Mouse (Mus musculus): ENCODE data around the gene Stx6. TPM values are rescaled to one million over a fixed set of nuclear protein-coding genes. Genes with fewer than 3 reads are reported as not detected.

The Stx6 gene
- total RNA-seq, 4 experiments from 2014 or later, result 102 to 126 (median 112) TPM

DNA sequence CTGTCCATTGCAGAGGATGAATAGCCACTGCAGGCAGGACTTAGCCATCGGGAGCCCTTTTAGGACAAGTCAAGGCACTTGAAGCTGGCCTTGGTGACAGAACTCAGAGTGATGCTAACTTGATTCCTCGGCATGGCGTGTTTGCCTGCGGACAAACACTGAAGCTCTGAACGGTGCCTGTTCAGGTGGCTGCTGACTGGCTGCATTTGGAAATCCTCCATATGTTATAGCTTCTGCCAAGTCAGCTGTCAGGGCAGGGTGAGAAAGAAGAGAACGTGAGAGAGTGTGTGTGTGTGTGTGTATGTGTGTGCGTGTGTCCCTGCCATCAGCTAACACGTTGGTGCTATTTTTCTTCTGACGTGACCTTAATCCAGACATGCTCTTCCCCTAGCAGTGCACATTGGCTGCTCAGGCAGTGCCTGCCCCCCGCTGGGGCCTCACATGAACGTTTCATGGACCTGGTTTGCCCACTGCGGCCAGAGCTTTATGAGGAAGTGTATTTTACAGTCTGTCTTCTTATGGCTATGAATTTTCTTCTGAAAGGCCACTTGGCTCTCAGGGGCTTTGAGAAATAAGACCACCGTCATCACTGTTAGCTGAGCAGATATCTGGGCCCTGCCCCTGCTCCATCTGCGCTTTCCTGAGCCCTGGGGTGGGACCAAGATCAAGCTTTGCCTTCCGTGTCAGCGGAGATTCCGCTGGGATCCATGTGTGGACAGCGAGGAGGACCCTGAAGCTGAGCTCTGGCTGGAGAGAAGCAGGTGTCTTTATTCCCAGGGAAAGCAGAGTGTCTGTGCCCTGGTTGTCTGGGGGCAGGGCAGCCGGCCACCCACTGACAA is 47.5 kb downstream of the Stx6 start:
- no peak for DNase-seq (ENCODE audit: low spot score in 2 of 2)

DNA sequence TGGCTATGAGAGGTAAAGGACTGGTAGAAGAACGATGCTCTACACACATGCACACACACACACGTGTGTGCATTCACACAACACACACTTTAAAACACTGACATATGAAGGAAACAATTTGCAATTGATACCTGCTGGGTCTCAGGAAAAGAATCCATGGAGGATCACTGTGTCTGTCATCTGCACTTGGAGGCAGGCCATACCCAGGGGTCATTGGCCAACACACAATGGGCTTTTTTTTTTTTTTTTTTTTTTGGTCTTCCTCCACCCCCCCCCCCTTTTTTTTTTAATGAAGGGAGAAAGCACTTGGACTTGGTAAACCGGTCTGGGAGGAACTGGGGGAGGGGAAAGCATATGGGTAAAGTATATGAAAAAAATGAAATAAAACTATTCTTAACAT is 49.3 kb downstream of the Stx6 start:
- DNase-seq (ENCODE audit: low spot score in 2 of 2), result no peak

DNA sequence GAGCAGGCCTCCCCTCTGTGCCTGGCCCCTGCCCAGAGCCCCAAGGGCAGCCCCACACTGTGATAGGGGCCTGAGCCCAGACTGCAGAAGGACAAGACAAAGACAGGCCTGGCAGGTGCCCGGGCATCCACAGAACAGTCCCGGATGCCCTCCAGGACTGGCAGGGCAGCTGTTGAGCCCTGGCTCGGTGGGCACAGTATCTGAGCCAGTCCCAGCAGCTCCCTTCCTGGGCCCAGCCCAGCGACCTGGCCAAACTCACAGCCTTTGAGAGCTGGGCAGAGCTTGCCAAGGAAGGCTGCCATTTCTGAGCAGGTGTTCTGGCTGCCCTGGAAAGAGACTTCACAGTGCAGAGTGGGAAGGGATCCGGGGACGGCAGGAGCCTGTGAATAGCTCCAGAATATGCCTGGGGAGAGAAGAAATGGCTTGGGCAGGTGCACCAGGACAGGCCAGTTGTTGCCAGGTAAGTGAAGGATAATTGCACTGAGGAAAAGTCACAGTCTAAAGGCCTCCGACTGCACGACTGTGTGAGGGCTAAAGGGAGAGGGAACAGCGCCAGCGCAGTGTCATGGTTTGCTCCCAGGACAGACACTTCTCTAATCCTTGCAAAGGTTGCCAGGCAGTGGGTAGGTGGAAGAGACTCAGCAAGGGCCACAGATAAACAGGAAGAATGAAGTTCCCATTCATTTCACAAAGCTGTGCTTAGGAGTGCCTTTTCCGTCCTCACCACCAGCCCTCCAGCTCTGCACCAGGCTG is 51.7 kb downstream of the Stx6 start:
- DNase-seq (ENCODE audit: low spot score in 2 of 2), result no peak

DNA sequence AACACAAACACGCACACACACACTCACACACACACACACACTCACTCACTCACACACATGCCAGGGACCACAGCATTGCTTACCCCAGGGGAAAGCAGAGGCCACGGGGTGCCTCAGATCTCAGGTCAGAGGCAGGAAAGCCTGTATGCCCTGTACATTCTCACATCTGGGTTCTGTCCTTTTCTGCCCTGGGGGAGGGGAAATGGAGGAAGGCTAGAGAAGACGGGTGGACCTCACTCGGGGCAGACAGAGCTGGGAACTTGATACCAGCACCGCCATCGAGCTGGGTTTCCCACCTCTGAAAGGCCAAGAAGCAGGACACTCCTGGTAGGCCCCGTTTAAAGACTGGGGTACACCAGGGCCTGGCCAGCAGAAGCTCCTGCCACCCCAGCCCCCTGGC is 52.5 kb downstream of the Stx6 start:
- DNase-seq (ENCODE audit: low spot score in 2 of 2), result no peak

DNA sequence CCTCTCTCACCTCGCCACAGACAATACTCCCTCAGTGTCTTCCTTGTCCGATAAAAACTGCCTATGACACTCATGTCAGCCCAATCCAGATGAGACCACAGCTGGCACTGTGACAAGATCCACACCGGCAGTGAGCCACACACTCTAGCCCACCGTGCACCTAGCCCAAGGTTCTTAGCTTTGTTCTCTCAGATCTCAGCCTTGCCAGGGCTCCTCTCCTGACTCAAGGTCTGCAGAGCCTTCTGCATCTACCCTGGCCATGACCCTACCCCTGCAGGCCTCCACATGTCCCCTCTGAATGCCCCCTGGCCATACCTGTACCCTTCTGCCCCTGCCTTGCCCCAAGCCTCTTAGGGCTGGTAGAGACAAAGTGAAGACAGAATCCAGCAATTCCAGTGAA is 53.6 kb downstream of the Stx6 start:
- DNase-seq (ENCODE audit: low spot score in 2 of 2), result no peak

DNA sequence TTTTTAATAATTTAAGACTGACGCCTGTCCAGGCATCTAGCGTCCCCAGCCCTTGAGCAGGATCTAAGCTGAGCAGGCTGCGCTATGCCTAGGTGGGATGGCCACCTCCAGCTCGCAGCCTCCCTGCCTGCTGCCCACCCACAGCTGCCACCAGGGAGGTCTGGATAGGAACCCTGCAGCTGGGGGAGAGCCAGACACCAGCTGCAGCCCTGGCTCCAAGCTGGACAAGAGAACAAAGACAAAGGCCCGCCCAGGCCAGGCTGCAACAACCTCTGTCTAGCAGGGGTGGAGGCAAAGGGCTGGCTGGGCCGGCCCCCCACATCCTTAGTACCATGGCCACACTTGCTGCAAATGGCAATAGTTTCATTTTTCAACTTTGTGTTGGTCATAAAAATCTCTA is 54.0 kb downstream of the Stx6 start:
- DNase-seq (ENCODE audit: low spot score in 2 of 2), result no peak

DNA sequence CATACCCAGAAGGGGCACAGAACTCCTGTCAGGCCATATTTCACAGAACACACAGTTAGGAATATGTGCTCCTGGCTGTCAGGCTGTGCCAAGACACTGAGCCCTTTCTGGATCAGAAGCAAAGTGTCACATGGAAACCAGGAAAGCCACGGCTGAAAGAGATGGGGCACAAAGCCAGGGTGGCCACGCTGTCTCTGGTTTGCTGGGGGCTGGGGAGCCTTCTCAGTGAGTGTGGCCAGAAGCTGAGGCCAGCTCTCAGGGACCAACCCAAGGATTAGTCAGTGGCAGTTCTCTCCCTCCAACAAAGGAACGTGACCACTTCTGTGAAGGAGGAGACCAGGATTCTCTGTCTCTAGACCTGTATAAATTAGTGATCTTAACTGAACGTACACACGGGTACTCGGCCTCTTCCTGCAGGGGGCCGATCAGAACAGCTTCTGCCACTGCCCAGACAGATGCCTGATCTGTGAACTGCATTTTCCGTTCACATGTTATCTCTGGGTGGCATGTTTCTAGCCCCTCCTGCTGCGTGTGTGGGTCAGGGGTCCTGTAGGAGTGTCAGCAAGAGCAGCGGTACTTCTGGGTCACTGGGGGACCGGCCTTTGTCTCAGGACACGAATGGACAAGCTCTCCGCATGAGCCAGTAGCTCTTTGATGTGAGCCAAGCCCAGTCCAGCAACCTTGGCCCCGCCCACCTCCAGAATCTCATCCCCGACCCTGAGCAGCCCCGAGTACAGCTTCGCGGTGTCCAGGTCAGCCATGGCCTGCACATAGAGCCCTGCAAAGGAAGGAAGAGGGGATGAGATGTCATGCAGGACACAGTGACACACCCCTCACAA is 54.6 kb downstream of the Stx6 start:
- DNase-seq (ENCODE audit: low spot score in 2 of 2), result no peak

DNA sequence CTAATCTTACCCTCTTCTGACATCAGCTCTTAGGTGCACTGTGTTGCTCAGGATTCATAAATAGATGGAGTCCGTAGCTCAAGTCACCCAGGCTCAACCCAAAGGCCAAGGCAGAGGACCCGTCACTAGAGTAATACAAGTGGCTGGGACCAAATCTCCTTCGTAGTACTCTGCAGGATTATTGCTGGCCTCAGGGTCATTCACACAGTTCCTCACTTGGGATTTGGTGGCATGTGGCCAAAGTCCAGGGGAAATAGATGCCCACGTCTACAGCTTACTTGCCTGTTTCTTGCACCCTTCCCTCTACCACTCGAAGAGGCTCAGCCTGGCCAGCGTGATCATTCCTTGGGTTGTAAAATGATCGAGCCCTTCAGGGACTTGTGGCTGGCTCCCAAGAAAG is 55.4 kb downstream of the Stx6 start:
- no peak for DNase-seq (ENCODE audit: low spot score in 2 of 2)

DNA sequence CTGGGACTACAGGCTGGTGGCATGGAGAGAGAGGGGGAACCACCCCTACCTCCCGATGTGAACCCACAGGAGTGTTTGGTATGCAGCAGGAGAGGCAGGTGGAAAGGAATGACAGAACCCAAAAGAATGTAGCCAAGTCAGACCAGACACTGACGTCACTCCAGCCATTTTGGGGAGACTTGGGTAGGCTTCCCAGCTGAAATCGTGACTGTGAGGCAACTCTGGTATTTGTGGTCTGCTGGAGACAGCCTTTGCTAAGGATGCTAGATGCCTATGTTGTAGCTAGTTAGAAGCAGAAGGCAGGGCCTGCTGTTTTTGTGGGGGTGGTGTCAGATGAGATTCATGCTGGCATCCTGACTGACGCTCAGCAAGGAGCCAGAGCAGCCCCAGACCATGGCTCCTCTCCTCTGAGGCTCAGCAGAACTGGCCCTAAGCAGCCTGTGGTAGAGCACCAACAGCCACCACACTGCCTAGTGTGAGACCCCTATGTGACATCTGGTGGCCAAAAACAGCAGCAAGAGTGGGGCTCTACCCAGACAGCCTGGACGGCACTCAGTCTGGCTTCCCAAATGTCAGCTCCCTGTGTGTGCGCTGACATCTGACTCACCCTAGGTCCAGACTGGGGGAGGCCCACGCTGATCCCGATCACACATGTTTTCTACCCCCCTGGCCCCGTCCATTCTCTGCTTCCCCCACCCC is 56.7 kb downstream of the Stx6 start:
- DNase-seq (ENCODE audit: low spot score in 2 of 2), result peak; percentile 80 to 84

DNA sequence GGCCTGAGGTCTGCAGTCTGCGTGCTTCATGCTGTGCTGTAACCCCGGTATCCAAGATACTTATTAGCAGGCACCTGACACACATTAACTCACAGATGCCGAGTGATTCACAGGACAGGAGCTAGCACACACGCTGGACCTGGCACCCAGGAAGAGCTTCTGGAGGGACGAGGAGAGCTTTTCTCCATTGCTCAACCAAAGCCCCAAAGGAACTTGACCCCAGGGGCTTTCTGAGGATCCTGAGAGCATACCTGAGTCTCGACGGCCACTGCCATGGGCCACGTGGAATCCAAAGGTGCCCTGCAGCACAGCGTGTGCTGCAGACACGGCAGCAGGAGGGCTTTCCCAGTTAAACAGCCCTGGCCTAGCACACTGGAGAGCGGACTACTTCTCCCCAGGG is 57.8 kb downstream of the Stx6 start:
- no peak for DNase-seq (ENCODE audit: low spot score in 2 of 2)

DNA sequence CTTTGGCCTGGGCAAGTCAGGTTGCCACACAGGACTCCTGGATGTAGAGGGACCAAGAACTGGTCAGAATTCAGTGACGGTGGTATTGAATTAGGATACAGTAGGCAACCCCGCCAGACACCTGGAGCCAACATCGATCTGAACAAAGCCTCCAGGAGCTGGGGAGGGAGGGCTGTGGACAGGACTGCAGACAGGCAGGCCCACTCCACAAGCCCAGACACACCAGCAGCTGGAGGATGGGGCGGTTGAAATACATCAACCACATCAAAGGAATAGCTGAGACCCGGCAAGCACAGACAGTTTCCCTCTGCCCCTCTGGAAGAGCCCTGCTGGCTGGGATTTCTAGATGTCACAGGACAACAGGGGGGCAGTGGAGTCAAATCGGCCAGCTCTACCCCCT is 58.3 kb downstream of the Stx6 start:
- no peak for DNase-seq (ENCODE audit: low spot score in 2 of 2)

DNA sequence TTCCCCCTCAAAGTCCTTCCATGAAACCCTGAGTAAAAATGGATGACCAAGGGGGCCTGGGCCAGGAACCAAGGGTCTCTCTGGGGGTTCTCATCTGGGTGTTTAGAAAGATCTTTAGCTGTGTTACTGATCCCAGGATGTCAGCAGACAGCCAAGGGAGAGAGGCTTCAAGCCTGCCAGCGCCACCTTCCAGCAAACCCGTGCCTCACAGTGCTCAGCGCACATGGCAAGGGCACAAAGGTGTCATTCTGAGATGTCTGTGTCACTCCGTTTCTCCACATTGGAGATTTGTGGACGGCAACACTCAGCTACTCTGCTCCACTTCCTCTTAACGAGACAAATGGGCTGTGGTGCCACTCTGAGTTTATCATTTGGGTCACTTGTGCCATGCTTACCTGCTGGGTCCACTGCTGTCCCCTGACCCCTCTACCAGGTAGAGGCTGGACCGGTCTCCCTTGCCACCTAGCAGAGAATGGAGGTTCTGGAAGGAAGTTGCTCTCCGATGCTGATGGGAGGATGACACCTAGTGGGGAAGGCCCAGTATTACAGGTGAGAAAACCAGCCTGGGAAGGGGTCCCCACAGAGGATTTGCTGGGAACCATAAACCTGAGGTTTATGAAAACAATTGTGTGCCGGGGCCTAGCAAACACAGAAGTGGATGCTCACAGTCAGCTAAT is 59.5 kb downstream of the Stx6 start:
- no peak for DNase-seq (ENCODE audit: low spot score in 2 of 2)

DNA sequence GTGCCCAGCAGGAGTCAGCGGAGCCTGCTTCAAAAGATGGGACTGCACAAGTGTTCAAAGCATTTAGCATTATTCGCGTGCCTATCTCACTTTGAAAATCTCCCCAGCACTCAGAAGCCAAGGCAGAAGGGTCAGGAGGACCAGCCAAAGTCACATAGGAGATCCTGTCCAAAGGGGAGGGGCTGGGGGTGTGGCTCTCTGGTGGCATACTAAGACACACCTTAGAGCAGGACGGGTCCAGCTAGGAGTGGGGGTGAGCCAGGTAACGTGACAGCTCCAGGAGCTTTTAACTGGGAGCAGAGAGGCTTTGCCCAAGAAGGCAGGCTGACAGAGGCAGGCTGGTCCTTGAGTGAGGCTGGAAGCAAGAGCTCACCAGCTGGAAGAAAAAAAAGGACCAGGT is 60.4 kb downstream of the Stx6 start:
- no peak for DNase-seq (ENCODE audit: low spot score in 2 of 2)

DNA sequence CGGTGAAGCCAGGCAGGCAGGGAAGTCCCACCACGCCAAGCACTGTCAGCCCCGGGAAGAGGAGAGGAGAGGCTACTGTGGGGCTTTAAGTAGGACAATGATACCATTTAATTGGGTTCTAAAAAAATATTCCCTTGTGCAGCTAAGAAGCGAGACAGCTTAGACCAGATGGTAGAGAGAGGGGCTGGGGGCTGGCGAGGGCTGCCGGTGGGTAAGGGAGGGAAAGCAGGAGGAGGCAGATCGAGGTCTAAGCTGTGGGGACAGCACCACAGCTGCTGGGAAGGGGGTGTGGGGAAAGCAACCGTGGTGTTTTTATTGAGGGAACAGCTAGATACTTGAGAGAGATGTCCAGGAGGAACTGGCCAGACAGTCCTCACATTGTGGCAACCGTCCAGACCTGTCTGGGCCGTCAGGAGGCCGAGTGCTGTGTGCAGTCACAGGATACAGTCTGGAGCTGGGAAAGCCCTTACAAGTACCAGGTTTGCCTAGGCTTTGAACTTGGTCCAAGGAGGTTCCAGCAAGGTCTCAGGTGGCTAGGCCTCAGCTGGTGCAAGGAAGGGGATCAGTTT is 63.7 kb downstream of the Stx6 start:
- no peak for DNase-seq (ENCODE audit: low spot score in 2 of 2)

DNA sequence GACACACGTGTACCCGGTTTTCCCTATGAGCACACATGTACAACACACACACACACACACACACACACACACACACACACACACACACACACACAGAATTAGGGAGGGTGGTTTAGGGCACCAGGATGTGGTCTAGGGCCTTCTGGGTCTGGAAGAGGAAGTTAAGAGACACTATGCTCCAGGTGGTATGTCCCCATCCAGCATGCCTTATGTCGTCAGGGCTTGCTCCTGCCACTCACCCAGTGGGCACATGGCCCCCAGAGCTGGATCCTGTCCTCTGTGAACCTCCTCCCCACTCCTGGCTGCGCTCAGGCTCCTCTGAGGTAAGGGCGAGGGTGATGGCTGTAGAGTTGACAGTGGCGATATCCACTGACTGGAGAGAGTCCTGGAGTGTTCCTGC is 64.5 kb downstream of the Stx6 start:
- no peak for DNase-seq (ENCODE audit: low spot score in 2 of 2)

DNA sequence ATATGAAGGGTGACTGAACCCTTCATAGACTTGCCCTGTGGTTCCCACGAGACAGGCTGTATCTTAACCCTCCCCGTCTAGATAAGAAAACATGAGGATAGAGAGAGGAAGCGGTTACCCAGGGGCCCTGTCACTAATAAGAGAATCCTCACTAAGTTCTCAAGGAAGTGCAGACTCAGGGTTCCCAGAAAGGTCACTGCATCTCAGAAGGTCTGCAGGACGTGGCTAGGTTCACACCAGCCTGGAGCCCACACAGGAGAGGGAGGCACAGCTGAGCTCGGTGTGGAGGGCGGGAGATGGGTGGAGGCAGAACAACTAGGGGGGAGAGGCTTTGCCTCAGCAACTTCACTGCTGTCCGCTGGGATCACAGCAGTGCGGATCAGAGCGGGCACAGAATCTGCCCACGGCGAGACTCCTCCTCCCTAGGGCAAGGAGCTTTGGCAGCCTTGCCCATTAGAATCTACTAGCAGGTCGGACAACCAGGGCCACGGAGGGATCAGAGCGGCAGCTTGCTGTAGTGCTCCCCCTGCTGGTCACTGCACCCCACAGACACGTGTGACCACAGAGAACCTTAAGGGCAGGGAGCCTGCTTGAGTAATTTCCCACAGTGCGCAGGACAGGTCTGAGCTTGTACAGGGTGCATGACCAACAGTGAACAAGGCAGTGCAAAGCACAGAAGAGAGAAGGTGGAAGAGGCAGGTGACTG is 65.5 kb downstream of the Stx6 start:
- peak in 1 of 2 experiments; percentile 75 for DNase-seq (ENCODE audit: low spot score in 2 of 2)

DNA sequence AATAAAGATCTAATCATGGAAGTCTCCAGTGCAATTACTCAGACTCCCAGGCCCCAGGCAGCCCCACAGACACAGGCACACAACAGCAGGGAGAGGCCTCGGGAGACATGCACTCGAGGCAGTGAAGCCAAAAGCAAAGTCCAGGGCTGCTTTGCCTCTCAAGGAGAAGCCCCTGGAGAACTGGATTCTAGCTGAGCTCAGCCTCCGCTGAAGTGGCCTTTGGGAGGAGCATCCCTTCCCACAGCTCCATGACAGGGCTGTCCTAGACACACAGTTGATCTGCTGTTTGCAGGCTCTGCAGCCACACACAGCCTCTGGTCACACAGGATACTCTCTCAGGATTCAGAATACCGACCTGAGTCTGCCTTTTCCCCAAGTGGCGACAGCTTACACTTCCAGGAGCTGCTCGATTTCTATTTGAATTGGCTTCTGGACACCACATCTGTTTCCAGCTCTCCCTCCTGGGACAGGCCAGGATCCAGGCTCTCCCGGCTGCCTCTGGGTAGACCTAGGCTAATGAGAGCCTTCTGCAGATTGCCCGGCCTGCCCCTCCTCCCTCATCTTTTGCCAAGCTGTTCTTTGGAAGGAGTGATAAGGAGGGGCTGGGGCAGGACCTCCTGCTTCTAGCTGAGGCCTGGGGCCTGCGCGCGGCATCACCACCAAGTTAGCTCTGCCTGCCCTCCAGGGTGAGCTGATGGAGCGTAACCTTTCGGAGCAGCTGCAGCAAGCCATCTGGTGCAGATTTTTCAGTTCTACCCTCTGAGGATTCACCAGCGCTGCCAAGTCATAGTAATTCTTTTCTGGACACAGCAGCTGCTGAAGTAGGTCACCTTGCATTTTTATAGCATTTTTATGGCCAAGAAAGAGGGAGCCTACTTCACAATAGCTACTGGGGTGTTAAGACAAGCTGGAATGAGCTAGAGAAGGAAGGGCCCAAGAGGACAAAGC is 71.2 kb downstream of the Stx6 start:
- DNase-seq (ENCODE audit: low spot score in 2 of 2), result no peak

DNA sequence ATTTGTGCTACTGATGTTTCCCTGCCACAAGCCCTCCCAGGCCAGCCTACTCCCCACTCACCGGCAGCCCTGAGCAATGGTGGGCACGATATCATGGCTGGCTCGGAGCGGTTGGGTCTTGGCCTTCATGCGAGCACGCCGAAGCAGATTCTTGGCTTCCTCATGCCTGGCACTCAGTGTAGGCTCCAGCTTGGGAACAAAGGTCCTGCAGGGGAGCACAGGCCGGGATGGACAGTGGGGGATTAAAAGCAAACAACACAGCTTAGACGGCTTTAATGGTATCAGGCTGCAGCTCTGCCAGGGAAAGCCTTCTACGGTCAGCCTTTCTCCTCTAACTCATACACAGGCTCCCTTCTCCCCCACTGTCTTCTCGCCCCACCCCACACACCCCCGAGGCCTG is 73.9 kb downstream of the Stx6 start:
- no peak for DNase-seq (ENCODE audit: low spot score in 2 of 2)

DNA sequence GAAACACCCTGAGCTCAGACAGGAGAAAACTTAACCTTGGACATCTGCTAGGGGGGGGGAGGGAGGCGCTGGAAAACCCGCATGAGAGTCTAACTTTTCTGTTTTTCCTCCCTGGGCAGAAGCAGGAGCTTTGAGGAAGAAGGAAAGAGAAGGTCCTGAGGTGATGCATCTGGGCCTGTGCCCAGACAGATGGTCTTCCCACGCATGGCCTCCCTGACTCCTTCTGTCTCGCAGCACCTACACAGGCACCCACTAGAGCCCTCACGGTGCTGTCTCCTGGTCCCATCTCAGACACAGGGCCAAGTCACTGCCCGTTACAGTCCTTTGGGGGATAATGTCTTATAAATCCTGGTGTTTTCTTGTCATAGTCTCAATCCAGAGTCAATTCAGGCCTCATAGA is 74.3 kb downstream of the Stx6 start:
- no peak for DNase-seq (ENCODE audit: low spot score in 2 of 2)

All from layer of hippocampus, adult 8-10 months (tissue).